ENCODE assay signal across 8 mouse cellular contexts in the genomic region with DNA sequence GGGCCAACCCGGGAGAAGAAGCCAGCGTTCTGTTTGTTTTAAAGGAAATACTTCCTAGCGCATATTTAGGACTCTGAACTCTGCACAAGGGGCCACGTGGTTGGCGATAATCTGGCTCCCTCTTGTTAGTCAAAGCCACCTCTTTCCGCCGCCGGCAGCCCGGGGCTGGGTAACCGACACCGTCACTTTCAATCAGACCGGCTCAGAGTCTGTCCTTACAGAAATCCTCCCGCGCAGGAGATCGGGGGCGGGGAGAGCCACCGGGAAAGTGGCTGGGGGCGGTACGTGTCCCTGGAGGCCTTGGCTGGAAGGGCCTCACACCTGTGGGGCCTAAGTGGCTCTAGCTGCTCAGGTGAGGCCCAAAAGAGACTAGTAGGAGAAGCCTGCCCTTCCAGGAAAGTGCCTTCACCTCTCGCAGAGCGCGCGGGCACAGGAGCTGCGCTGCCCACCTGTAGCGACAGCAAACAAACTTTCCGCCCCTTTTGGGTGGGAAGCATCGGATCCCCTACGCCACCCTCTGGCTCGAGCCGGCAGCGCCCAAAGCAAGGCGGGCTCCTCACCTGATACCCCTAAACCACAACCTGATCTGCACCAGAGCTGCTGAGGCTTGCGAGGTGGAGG. TPM values are rescaled to one million over a fixed set of nuclear protein-coding genes. Genes with fewer than 3 reads are reported as not detected.
DNase-seq lines count a peak whose midpoint lies in the region; ATAC-seq lines count a peak whose summit lies in the region.

No protein-coding gene starts in this region.

- intact Hi-C loops in heart, postnatal 25 days (cut with DNase I) = loop anchor here (5.0 kb wide), 2 partner anchors 114 to 329 kb away; no protein-coding TSS in a partner anchor

- under 1% methylated on average over 33 of the region's 33 CpGs for WGBS in forebrain, embryonic 14.5 days
- under 1% methylated on average over 33 of the region's 33 CpGs for whole genome bisulfite sequencing in hindbrain, embryonic 14.5 days
- WGBS in limb, embryonic 13.5 days = under 1% methylated on average over 33 of the region's 33 CpGs
- WGBS in midbrain, embryonic 14.5 days = under 1% methylated on average over 33 of the region's 33 CpGs

- H3K4me3 ChIP-seq in forebrain, embryonic 14.5 days (ENCODE audit: low read depth, low read length) = peak overlapping the region; percentile 70
- H3K4me3 ChIP-seq in hindbrain, embryonic 14.5 days (replicated peaks; ENCODE audit: low read length) = peak overlapping the region; percentile 59
- H3K4me3 ChIP-seq in limb, embryonic 13.5 days = peak overlapping the region; percentile 82
- peak overlapping the region; percentile 65 for H3K4me3 ChIP-seq in midbrain, embryonic 14.5 days (replicated peaks; ENCODE audit: low read depth, low read length)

- peak overlapping the region; percentile 97 for H3K4me2 ChIP-seq in forebrain, embryonic 14.5 days (ENCODE audit: low read length)
- H3K4me2 ChIP-seq in hindbrain, embryonic 14.5 days (replicated peaks) = peak overlapping the region; percentile 84
- peak overlapping the region; percentile 87 for H3K4me2 ChIP-seq in limb, embryonic 13.5 days (replicated peaks)
- peak overlapping the region; percentile 95 for H3K4me2 ChIP-seq in midbrain, embryonic 14.5 days (ENCODE audit: low read length)

- 0 out of 2 replicates have a peak overlapping the region, but pooled peaks have one; percentile 48 for H3K27ac ChIP-seq in forebrain, embryonic 14.5 days (ENCODE audit: low read depth, low read length)
- no peak overlapping the region for H3K27ac ChIP-seq in hindbrain, embryonic 14.5 days
- no peak overlapping the region for H3K27ac ChIP-seq in limb, embryonic 13.5 days
- H3K27ac ChIP-seq in midbrain, embryonic 14.5 days (replicated peaks; ENCODE audit: low read depth, low read length) = no peak overlapping the region

- H3K27me3 ChIP-seq in forebrain, embryonic 14.5 days (replicated peaks; ENCODE audit: control insufficient read depth, insufficient read depth, low read length) = no peaks in the 10 kb centered on the region
- no peaks in the 10 kb centered on the region for H3K27me3 ChIP-seq in hindbrain, embryonic 14.5 days (ENCODE audit: control insufficient read depth, insufficient read depth, low read length)
- H3K27me3 ChIP-seq in limb, embryonic 13.5 days = 0 out of 2 replicates have a peak, but pooled peaks cover 5% of the 10 kb centered on the region
- no peaks in the 10 kb centered on the region for H3K27me3 ChIP-seq in midbrain, embryonic 14.5 days (ENCODE audit: control insufficient read depth, insufficient read depth, low read length)

- peaks cover 8% of the 10 kb centered on the region for H3K4me1 ChIP-seq in forebrain, embryonic 14.5 days (ENCODE audit: control insufficient read depth, insufficient read depth, low read length)
- peaks cover 9% of the 10 kb centered on the region for H3K4me1 ChIP-seq in hindbrain, embryonic 14.5 days (replicated peaks; ENCODE audit: control insufficient read depth, insufficient read depth, low read length)
- peaks cover 19% of the 10 kb centered on the region for H3K4me1 ChIP-seq in limb, embryonic 13.5 days
- peaks cover 17% of the 10 kb centered on the region for H3K4me1 ChIP-seq in midbrain, embryonic 14.5 days (ENCODE audit: control insufficient read depth, insufficient read depth, low read length)

- DNase-seq in heart, adult 18-20 months = peak; percentile 17 to 43
- DNase-seq in heart, postnatal 25 days (ENCODE audit: low spot score) = no peak
- DNase-seq in c-Kit-negative CD71-positive TER-119-positive erythroid progenitor cells, embryonic 14.5 days (ENCODE audit: low read depth, low spot score) = peak; percentile 5
- DNase-seq in forebrain, embryonic 14.5 days (ENCODE audit: low spot score) = peak; percentile 64
- DNase-seq in hindbrain, embryonic 14.5 days (ENCODE audit: low spot score) = peak; percentile 55
- peak; percentile 72 for DNase-seq in midbrain, embryonic 14.5 days
- DNase-seq in spleen, postnatal 36 days (ENCODE audit: low spot score in 2 of 2) = peak; percentile 42 to 52

- peak; percentile 43 for ATAC-seq in forebrain, embryonic 14.5 days
- peak; percentile 29 for ATAC-seq in hindbrain, embryonic 14.5 days (ENCODE audit: low FRiP score)
- ATAC-seq in limb, embryonic 13.5 days (ENCODE audit: low FRiP score, low read depth) = 0 out of 2 replicates have a peak, but pooled peaks have one; percentile 20
- ATAC-seq in midbrain, embryonic 14.5 days (ENCODE audit: low FRiP score, low TSS enrichment) = peak; percentile 46

- no peaks in the 10 kb centered on the region for H3K9me3 ChIP-seq in forebrain, embryonic 14.5 days (replicated peaks; ENCODE audit: control insufficient read depth, low read length)
- H3K9me3 ChIP-seq in hindbrain, embryonic 14.5 days (ENCODE audit: control insufficient read depth, low read length) = no peaks in the 10 kb centered on the region
- no peaks in the 10 kb centered on the region for H3K9me3 ChIP-seq in limb, embryonic 13.5 days
- no peaks in the 10 kb centered on the region for H3K9me3 ChIP-seq in midbrain, embryonic 14.5 days (ENCODE audit: control insufficient read depth, low read length)

- H3K36me3 ChIP-seq in forebrain, embryonic 14.5 days (ENCODE audit: control insufficient read depth, insufficient read depth, low read length) = no peaks in the 10 kb centered on the region
- H3K36me3 ChIP-seq in hindbrain, embryonic 14.5 days (replicated peaks; ENCODE audit: control insufficient read depth, insufficient read depth) = no peaks in the 10 kb centered on the region
- no peaks in the 10 kb centered on the region for H3K36me3 ChIP-seq in limb, embryonic 13.5 days
- H3K36me3 ChIP-seq in midbrain, embryonic 14.5 days (ENCODE audit: control insufficient read depth, insufficient read depth, low read length) = no peaks in the 10 kb centered on the region

- peak overlapping the region; percentile 81 for H3K9ac ChIP-seq in forebrain, embryonic 14.5 days (ENCODE audit: low read length)
- peak overlapping the region; percentile 69 for H3K9ac ChIP-seq in hindbrain, embryonic 14.5 days
- H3K9ac ChIP-seq in limb, embryonic 13.5 days = peak overlapping the region; percentile 84
- peak overlapping the region; percentile 66 for H3K9ac ChIP-seq in midbrain, embryonic 14.5 days (replicated peaks; ENCODE audit: low read length)

RNA-seq across cellular contexts. Expression of a gene that starts 0.8 kb away (rescaled TPM):
- total RNA-seq in heart, adult 18-20 months (2021) = 1 to 10 TPM; 2.7 to 3.7 TPM
- 1 to 10 TPM; 3.0 TPM for total RNA-seq in heart, postnatal 25 days (2021)
- 4.2 and 4.4 TPM in 2 replicates for polyA plus RNA-seq in forebrain, embryonic 14.5 days (2014; fragmentation: Nextera tagmentation; extraction: Ambion mirVana)
- 3.8 and 4.4 TPM in 2 replicates for polyA plus RNA-seq in hindbrain, embryonic 14.5 days (2014; fragmentation: Nextera tagmentation; extraction: Ambion mirVana)
- 12.6 and 13.6 TPM in 2 replicates for polyA plus RNA-seq in limb, embryonic 13.5 days (2015; fragmentation: Nextera tagmentation; extraction: Ambion mirVana)
- 2.6 and 4.8 TPM in 2 replicates for polyA plus RNA-seq in midbrain, embryonic 14.5 days (2014; fragmentation: Nextera tagmentation; extraction: Ambion mirVana)
